Mouse (Mus musculus): ENCODE data around the gene Immt.

The Immt gene

DNA sequence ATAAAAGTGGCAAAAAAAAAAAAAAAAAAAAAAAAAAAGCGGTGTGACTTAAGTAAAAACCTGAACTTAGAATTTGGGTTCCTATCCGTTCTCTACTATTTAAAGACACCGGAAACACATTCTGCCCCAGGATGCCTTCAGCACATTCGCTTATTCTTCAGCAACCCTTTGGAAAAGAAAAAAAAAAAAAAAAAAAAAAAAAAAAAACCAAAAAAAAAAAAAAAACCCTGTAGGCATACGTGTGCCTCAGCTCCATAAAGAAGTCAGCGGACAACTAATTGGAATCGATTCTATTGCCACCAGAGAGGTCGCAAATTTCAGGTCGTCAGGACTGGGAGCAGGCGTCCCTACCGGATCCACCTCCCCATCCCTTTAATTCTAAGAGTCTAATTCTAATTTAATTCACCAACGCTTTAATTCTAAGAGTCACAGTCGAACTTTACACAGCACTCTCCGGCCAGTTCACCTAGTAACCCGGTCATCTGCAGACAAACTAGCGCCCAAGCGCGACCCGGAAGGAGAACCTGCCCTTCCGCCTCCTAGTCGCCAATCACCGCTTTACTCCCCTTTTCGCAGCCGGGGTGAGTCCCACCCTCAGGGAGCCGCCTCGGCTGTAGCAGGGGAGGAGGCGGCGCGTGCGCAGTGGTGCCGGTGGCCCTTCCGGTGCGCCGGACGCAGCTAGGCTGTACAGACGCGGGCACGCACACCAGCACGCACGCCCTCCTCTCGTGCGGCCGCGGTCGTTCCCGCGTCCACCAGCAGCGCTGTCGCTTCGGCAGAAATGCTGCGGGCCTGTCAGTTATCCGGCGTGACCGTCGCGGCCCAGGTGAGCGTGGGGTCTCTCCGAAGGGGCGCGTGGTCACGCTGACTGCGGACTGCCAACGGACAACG lies at the start of gene Immt:
TSS of gene Immt (plus strand) at position 642 of the 891 bp plus-strand sequence.
- DNase-seq = peak; percentile 98 to 99

DNA sequence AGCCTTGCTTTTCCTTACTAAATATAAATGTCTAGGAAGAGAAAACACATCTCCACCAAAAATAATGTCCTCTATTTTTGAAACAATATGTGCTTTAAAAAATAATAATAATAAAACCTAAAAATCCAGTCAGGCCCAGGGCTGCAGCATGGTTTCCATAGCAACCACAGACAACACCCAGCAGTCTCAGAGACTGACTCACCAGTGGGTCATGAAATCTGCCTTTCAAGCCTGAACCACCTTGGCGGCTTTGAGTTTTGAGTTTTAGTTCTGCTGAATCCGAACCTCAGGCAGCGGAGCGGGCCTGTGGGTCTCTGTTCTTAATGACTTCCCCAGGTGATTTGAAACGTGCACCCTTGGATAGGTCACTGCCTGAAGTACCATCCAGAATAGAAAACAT lies 48.0 kb upstream of the Immt start:
- no peak for DNase-seq

DNA sequence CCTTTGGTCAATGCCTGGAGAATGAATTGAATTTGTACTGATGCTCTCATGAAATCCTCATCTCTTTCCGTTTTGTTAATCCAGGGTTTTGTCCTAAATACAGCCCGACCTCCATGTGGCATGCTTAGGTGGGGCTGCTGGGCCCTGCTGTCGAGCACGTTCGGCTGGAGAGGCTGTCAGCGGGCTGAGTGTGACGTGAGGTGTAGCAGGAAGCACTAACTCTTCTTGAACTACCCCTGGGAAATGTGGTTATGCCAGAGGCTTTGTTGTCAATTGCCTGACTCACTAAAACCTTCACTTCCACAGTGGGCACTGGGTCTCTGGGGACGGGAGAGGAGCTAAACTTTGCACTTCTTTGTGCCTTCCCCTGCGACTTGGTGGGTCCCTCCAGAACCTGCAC lies 42.8 kb upstream of the Immt start:
- DNase-seq = no peak

GRCm38 (mm10) chr6:71791771-71792170 lies 39.4 kb upstream of the Immt start:
- no peak for DNase-seq

DNA sequence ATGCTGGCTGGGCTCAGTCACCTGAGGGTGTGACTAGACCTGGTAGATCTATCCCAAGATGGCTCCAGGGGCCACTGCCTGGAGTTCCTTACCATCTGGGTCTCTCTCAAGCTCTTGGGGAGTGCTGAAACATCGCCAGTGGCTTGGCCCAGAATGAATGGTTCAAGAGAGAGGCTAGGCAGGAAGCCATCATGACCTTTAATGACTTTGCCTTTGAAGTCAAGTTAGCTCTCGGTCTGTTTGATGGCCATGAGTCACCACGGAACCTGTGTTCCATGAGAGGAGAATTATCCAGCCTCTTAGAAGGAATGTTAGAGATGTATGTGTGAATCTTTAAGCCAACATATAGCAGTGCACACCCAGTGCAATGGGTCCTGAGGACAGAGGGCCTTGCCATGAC lies 31.7 kb upstream of the Immt start:
- no peak for DNase-seq

DNA sequence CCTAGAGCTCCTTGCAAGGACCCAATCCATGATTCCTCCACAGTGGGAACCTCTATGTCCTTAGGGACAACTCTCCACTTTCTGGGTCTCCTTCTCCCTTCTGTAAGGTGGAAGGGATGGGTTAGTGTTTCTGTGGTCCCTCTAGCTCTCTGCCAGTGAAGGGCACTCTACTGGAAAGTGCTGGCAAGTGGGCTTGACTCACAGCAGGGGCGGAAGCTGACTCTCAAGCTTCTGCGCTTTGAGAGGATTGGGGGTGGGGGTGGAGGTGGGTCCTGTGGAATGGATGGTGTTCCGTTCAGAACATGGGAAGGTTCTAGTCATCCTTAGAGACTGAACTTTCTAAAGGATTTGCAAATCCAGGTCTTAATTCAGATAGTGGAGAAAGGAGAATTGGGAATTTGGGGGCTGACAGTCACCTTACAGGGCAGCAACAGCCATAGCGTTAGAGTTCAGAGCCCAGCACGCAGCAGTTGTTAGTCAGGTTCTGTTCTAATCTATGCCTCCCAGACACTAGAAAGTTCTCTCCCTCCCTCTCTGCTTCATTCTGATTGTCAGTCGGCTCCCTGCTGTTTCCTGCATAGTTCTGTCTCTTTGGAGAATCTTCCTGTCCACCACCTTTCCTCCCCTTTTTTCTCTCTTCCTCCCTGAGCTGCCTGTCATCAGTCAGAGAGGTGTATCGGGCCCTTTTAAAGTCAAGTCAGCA lies 30.0 kb upstream of the Immt start:
- DNase-seq = peak; percentile 63 to 64

DNA sequence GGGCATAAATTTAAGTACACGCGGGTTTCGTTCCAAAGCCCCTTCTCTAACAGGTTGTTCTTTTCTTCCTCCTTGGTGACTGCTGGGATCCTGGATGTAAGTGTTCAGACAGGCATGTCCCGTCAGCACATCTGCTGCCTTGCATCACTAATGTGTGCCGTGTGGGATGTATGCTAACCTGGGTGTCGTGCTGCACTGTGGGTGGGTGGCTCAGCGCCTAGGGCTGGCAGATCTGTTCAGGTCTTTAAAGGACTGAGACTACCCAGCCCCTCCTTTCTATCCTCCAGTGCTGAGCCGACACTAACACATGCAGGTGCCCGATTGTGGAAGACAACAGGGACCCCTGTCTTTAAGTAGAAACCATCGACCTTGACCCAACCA lies 29.4 kb upstream of the Immt start:
- peak; percentile 64 to 72 for DNase-seq

DNA sequence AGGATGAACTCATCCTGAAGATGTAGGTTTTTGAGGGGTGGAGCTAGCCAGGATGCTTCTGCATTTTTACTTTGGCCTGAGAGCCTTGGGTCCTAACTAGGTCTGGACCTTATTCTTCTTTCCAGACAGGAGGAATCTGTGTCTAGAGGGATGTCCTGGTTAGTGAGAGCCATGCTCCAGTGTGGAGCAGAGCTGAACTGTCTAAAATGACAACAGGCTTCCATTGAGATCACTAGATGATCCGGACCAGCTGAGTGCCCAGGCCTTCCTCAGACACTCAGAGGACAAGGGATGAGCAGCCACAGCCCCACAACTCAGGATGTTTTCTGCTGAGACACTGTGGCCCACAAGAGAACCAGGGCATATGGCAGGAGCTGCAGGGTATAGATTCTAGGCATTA lies 27.5 kb upstream of the Immt start:
- DNase-seq = peak in 1 of 2 experiments; percentile 10

- peak; percentile 83 to 85 for DNase-seq
Measured at GRCm38 (mm10) chr6:71804061-71804829, 26.9 kb upstream of the Immt start.

GRCm38 (mm10) chr6:71806713-71807112 lies 24.4 kb upstream of the Immt start:
- no peak for DNase-seq

GRCm38 (mm10) chr6:71809890-71810289 lies 21.2 kb upstream of the Immt start:
- no peak for DNase-seq

- DNase-seq = no peak
Measured at GRCm38 (mm10) chr6:71812820-71813219, 18.3 kb upstream of the Immt start.

- no peak for DNase-seq
Measured at GRCm38 (mm10) chr6:71819764-71820292, 11.3 kb upstream of the Immt start.

GRCm38 (mm10) chr6:71823085-71823484 lies 8.0 kb upstream of the Immt start:
- DNase-seq = no peak

DNA sequence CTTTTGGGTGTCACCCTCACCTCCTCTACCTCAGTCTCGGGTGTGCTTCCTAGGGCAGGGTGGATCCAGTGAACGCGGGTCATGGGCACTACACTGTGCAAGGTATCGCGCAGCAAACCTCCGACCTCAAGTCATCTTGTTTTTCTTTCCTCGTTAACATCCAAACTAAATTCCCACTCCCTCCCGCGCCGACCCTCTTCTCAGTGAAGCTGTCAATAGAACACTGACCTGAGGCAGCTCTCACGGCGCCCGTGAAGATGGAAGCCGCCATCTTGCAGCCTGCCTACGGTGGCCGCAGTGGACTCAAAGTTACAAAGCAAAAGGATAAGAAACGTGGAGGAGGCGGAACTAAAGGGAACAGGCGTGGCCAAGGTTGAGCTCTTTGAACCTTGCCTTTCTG lies 7.6 kb upstream of the Immt start:
- peak; percentile 89 to 92 for DNase-seq

GRCm38 (mm10) chr6:71823961-71824360 lies 7.2 kb upstream of the Immt start:
- no peak for DNase-seq

DNA sequence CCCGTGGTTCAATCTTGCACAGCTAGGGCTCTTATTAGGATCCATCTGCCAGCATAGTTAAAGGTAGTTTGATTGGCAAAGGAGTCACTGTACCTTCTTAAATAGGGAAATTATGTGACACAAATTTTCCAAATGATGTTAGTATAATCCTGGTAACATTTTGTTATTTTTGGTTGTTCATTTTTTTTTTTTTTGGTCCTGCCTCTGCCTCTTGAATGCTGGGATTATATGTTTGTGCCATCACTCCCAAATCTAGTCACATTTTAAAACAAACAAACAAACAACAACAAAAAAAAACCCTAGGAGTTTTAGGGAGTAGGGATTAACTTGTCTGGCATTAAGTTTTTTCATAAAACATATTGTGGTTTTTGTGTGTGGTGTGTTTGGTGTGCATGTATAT lies 4.3 kb upstream of the Immt start, which contains the start of gene Mrpl35:
TSS of gene Mrpl35 (minus strand) at position 101 of the 400 bp plus-strand sequence.
- no peak for DNase-seq

- no peak for DNase-seq
Measured at GRCm38 (mm10) chr6:71829768-71830167, 1.4 kb upstream of the Immt start.

DNA sequence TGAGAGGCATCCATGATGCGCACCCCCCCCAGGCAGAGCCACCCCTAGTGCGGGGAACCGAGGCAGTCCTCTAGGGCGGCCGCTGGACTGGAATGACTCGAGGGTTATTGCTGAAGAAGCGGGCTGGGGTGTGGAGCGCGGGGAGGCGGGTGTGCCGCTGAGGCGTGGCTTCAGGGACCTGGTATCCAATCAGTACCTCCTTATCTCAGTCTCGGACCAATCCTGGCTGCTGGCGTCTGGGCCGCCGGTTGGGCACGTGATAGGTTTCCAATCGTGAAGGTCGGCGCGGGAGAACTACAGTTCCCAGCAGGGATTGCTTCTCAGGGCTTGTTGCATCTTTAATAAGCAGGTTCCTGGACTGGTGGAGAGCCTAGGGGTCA lies 440 bp downstream of the Immt start:
- peak; percentile 96 to 97 for DNase-seq

DNA sequence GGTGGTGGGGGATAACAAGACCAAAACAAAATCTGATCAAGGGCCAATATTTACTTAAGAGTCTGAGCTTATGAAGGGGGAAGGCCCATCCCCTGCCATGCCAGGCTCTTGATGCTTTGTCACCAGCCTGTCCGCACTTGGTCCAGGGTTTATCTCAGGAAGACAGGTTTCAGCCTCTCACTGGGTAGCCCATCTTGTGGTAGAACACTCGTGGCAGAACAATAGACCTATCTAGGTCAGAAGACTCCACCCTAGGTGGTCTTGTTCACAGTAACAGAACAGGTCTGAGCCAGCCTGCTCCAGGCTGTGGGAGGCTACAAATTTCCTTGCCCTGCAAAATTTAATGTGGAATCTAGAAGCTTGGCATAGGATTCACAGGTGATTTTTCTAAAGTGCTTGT lies 5.7 kb downstream of the Immt start:
- DNase-seq = no peak

GRCm38 (mm10) chr6:71839815-71840214 lies 8.7 kb downstream of the Immt start:
- no peak for DNase-seq

- no peak for DNase-seq
Measured at GRCm38 (mm10) chr6:71840597-71841290, 9.6 kb downstream of the Immt start.
